Mouse (Mus musculus) testis, adult 2 months (tissue): ENCODE measurements around the gene Tll2.
A peak's percentile ranks its signal among the peaks of the same experiment; 100 is the strongest.

Experiments used
- CTCF ChIP-seq: fragments of 200-500 bp; IDR thresholded peaks from 2 replicates; pipeline ENCODE4 v1.5.1; 2012; ENCODE audit warnings: low read depth, mild to moderate bottlenecking, inconsistent platforms, low read length, moderate library complexity; ENCODE audit not compliant: control insufficient read depth, insufficient read depth, insufficient replicate concordance
- POLR2A ChIP-seq: fragments of 200-500 bp; IDR thresholded peaks from 2 replicates; pipeline ENCODE4 v1.6.1; 2012; ENCODE audit warnings: low read depth, mild to moderate bottlenecking, inconsistent platforms, low read length, moderate library complexity; ENCODE audit not compliant: control insufficient read depth

- TF ChIP-seq CTCF (peak; percentile 100), POLR2A (no peak)
Observed at GRCm38 (mm10) chr19:41071500-41071899, 135.1 kb downstream of the Tll2 start.
